Mouse (Mus musculus) erythroblast, embryonic 14.5 days (primary cell): Measurements from ENCODE around the gene Tmem107.

Experiments
- GATA1 ChIP-seq: IDR thresholded peaks from 2 replicates; pipeline ENCODE4 v1.6.1; 2012; ENCODE audit warnings: low read length, inconsistent platforms, mixed read lengths
- TAL1 ChIP-seq: IDR thresholded peaks from 3 replicates; pipeline ENCODE4 v1.6.1; 2012; ENCODE audit warnings: low read length, inconsistent platforms, mixed read lengths

- TF ChIP-seq GATA1 (no peak), TAL1 (no peak)
These were observed 19.9 kb upstream of the Tmem107 start for GRCm38 (mm10) chr11:69050748-69051147.
